Comparison of ENCODE assay signal across 1 mouse cellular context in the genomic region with DNA sequence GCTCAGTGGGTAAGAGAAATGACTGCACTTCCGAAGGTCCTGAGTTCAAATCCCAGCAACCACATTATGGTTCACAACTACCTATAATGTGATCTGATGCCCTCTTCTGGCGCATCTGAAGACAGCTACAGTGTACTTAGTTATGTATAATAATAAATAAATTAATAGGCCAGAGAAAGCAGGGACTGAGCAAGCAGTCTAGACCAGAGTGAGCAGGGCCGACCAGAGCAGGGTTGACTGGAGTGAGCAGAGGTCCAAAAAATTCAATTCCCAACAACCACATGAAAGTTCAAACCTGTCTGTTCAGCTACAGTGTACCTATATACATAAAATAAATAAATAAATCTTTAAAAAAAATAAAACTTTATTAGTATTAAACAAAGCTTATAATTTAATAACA.
TF ChIP-seq lines count a peak whose summit lies in the region.

No protein-coding gene starts in this region.

TF ChIP-seq in MEL, 35 proteins besides CTCF, POLR2A, EP300 and RAD21:
- TF ChIP-seq MYC (IDR thresholded peaks at IDR 0.05; ENCODE audit: low read depth, low read length) (no peak), MAZ (IDR thresholded peaks at IDR 0.05; ENCODE audit: low read depth, low read length) (no peak), GABPA (IDR thresholded peaks at IDR 0.05; ENCODE audit: low read depth, low read length) (no peak), JUND (IDR thresholded peaks at IDR 0.05; ENCODE audit: low read depth, low read length) (no peak), RCOR1 (IDR thresholded peaks at IDR 0.05; ENCODE audit: low read depth, low read length) (no peak), ELF1 (IDR thresholded peaks at IDR 0.05; ENCODE audit: low read depth, low read length) (no peak), ETS1 (IDR thresholded peaks at IDR 0.05; ENCODE audit: low read depth, low read length) (no peak), ZNF384 (IDR thresholded peaks at IDR 0.05; ENCODE audit: low read depth, low read length) (no peak), MAFK (IDR thresholded peaks at IDR 0.05; ENCODE audit: borderline replicate concordance, low read depth, low read length) (no peak), BHLHE40 (IDR thresholded peaks at IDR 0.05; ENCODE audit: borderline replicate concordance, low read depth, low read length) (no peak), TAL1 (IDR thresholded peaks at IDR 0.05; ENCODE audit: low read length) (no peak), TBP (IDR thresholded peaks at IDR 0.05; ENCODE audit: low read depth, low read length) (no peak), SIN3A (IDR thresholded peaks at IDR 0.05; ENCODE audit: low read length) (no peak), USF2 (IDR thresholded peaks at IDR 0.05; ENCODE audit: borderline replicate concordance in 1 of 2, insufficient read depth in 1 of 2, low read depth in 1 of 2, low read length in 2 of 2) (no peak), TCF12 (IDR thresholded peaks at IDR 0.05; ENCODE audit: low read depth, low read length) (no peak), SMC3 (IDR thresholded peaks at IDR 0.05; ENCODE audit: low read depth, low read length) (no peak)
